Mouse (Mus musculus): ENCODE data around the gene Tcam1. TPM values are rescaled to one million over a fixed set of nuclear protein-coding genes. Genes with fewer than 3 reads are reported as not detected.

Tcam1 gene
- total RNA-seq, 2 experiments from 2014 or later: 0.07 to 0.11 TPM

- no peak for DNase-seq (ENCODE audit: low spot score)
Observed at GRCm38 (mm10) chr11:106273311-106273684, 3.2 kb upstream of the Tcam1 start.

GRCm38 (mm10) chr11:106273811-106274210, 2.7 kb upstream of the Tcam1 start:
- DNase-seq (ENCODE audit: low spot score): no peak

GRCm38 (mm10) chr11:106274374-106274773, 2.1 kb upstream of the Tcam1 start:
- no peak for DNase-seq (ENCODE audit: low spot score)

GRCm38 (mm10) chr11:106274971-106275411, 1.5 kb upstream of the Tcam1 start:
- no peak for DNase-seq (ENCODE audit: low spot score)

- DNase-seq (ENCODE audit: low spot score): no peak
Observed at GRCm38 (mm10) chr11:106282452-106282851, 6.0 kb downstream of the Tcam1 start.

GRCm38 (mm10) chr11:106283371-106283770, 6.9 kb downstream of the Tcam1 start:
- no peak for DNase-seq (ENCODE audit: low spot score)

- DNase-seq (ENCODE audit: low spot score): no peak
Observed at GRCm38 (mm10) chr11:106284126-106284525, 7.7 kb downstream of the Tcam1 start.

GRCm38 (mm10) chr11:106286206-106286605, 9.7 kb downstream of the Tcam1 start:
- no peak for DNase-seq (ENCODE audit: low spot score)

GRCm38 (mm10) chr11:106286987-106287386, 10.5 kb downstream of the Tcam1 start:
- DNase-seq (ENCODE audit: low spot score): no peak

GRCm38 (mm10) chr11:106289369-106289768, 12.9 kb downstream of the Tcam1 start:
- DNase-seq (ENCODE audit: low spot score): peak; percentile 61

- no peak for DNase-seq (ENCODE audit: low spot score)
Observed at GRCm38 (mm10) chr11:106290376-106290775, 13.9 kb downstream of the Tcam1 start.

GRCm38 (mm10) chr11:106291861-106292260, 15.4 kb downstream of the Tcam1 start:
- no peak for DNase-seq (ENCODE audit: low spot score)

- no peak for DNase-seq (ENCODE audit: low spot score)
Observed at GRCm38 (mm10) chr11:106301765-106302164, 25.3 kb downstream of the Tcam1 start, which contains the start of gene Gh. Gh (minus strand) TSS chr11:106301865.

GRCm38 (mm10) chr11:106302634-106303033, 26.2 kb downstream of the Tcam1 start:
- DNase-seq (ENCODE audit: low spot score): peak; percentile 62

GRCm38 (mm10) chr11:106305348-106306064, 29.0 kb downstream of the Tcam1 start:
- DNase-seq (ENCODE audit: low spot score): no peak

- no peak for DNase-seq (ENCODE audit: low spot score)
Observed at GRCm38 (mm10) chr11:106306065-106306385, 29.6 kb downstream of the Tcam1 start.

- no peak for DNase-seq (ENCODE audit: low spot score)
Observed at GRCm38 (mm10) chr11:106306758-106307157, 30.3 kb downstream of the Tcam1 start.

GRCm38 (mm10) chr11:106307432-106307831, 31.0 kb downstream of the Tcam1 start:
- DNase-seq (ENCODE audit: low spot score): no peak

GRCm38 (mm10) chr11:106308162-106308561, 31.7 kb downstream of the Tcam1 start:
- DNase-seq (ENCODE audit: low spot score): no peak

- DNase-seq (ENCODE audit: low spot score): no peak
Observed at GRCm38 (mm10) chr11:106310123-106310522, 33.7 kb downstream of the Tcam1 start.

- DNase-seq (ENCODE audit: low spot score): no peak
Observed at GRCm38 (mm10) chr11:106313533-106313932, 37.1 kb downstream of the Tcam1 start.

GRCm38 (mm10) chr11:106314333-106314812, 37.9 kb downstream of the Tcam1 start, which contains the start of gene Cd79b:
Cd79b (minus strand) TSS chr11:106314762.
- no peak for DNase-seq (ENCODE audit: low spot score)

GRCm38 (mm10) chr11:106316416-106316815, 39.9 kb downstream of the Tcam1 start:
- no peak for DNase-seq (ENCODE audit: low spot score)
